Mouse (Mus musculus): ENCODE results near the gene Lgals3bp.

DNA sequence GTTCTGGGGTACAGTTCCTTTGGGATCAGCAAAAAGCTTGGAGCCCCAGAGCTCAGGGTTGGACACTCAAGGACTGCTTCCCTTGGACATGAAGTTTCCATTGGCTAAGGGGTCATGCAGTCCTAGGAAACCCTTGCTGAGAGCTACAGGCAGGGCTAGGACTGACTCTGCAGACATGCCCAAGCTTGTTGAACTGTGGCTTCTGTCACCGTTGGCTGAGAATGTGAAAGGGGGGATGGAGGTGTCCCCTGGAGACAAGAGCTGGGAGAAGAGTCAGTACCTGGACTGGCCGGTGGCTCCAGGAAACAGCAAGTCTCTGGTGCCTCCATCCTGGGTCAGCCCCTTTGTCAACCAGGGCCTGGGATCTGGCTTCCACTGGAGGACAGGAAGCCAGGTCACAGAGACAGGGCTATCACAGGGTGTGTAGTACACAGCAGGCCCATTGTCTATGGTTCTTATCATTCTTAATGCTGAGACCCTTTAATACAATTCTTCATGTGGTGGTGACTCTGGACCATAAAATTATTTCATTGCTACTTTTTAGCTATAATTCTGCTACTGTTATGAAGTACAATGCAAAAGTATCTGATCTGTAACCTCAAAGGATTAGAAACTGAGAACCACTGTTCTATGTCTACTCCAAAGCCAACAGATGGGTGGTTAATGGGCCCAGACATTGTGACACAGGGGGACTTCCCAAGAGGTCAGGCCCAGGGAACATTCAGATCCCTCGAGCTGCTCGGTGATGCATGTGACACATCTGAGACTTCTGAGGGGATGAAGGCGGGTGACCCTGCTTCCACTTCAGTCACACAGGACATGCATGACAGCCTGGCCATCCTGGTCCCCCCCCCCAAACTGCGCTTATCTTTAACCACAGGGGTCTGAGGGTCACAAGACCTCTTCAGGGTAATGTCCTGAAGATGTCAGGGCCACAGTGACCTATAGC lies 2.3 kb upstream of the Lgals3bp start:
- TF ChIP-seq CTCF (IDR thresholded peaks at IDR 0.05; ENCODE audit: low read depth), result no peak
- TF ChIP-seq EP300 (IDR thresholded peaks at IDR 0.05; ENCODE audit: low read depth), result no peak

All from liver, embryonic 14.5 days (tissue).